Mouse (Mus musculus): ENCODE data around the gene E2f2.
A peak's percentile ranks its signal among the peaks of the same experiment; 100 is the strongest.

E2f2 gene

GRCm38 (mm10) chr4:136172011-136172541 is at the start of gene E2f2:
Gene E2f2, plus strand, starts transcription at chr4:136172394.
- peak; percentile 88 for DNase-seq (ENCODE audit: low read depth, low spot score)

- no peak for DNase-seq (ENCODE audit: low read depth, low spot score)
These were observed 48.9 kb upstream of the E2f2 start for GRCm38 (mm10) chr4:136123111-136123791.

GRCm38 (mm10) chr4:136123792-136124161 is 48.4 kb upstream of the E2f2 start:
- DNase-seq (ENCODE audit: low read depth, low spot score), result no peak

GRCm38 (mm10) chr4:136124581-136124980 is 47.6 kb upstream of the E2f2 start:
- DNase-seq (ENCODE audit: low read depth, low spot score), result no peak

GRCm38 (mm10) chr4:136125458-136125857 is 46.7 kb upstream of the E2f2 start:
- DNase-seq (ENCODE audit: low read depth, low spot score), result no peak

GRCm38 (mm10) chr4:136126019-136126418 is 46.2 kb upstream of the E2f2 start:
- DNase-seq (ENCODE audit: low read depth, low spot score), result no peak

GRCm38 (mm10) chr4:136127670-136128069 is 44.5 kb upstream of the E2f2 start:
- no peak for DNase-seq (ENCODE audit: low read depth, low spot score)

- peak; percentile 67 for DNase-seq (ENCODE audit: low read depth, low spot score)
These were observed 42.4 kb upstream of the E2f2 start for GRCm38 (mm10) chr4:136129842-136130241.

- DNase-seq (ENCODE audit: low read depth, low spot score), result no peak
These were observed 38.4 kb upstream of the E2f2 start for GRCm38 (mm10) chr4:136133801-136134200.

- peak; percentile 50 for DNase-seq (ENCODE audit: low read depth, low spot score)
These were observed 37.7 kb upstream of the E2f2 start for GRCm38 (mm10) chr4:136134418-136134977.

GRCm38 (mm10) chr4:136134978-136135873 is 37.0 kb upstream of the E2f2 start:
- no peak for DNase-seq (ENCODE audit: low read depth, low spot score)

- no peak for DNase-seq (ENCODE audit: low read depth, low spot score)
These were observed 36.1 kb upstream of the E2f2 start for GRCm38 (mm10) chr4:136135874-136136728.

GRCm38 (mm10) chr4:136139326-136140110 is 32.7 kb upstream of the E2f2 start:
- DNase-seq (ENCODE audit: low read depth, low spot score), result no peak

- peak; percentile 93 for DNase-seq (ENCODE audit: low read depth, low spot score)
These were observed 31.6 kb upstream of the E2f2 start for GRCm38 (mm10) chr4:136140327-136141250.

GRCm38 (mm10) chr4:136142267-136143192 is 29.7 kb upstream of the E2f2 start:
- no peak for DNase-seq (ENCODE audit: low read depth, low spot score)

GRCm38 (mm10) chr4:136143193-136143976 is 28.8 kb upstream of the E2f2 start, which contains the start of gene Id3:
Gene Id3, plus strand, starts transcription at chr4:136143497.
- DNase-seq (ENCODE audit: low read depth, low spot score), result peak; percentile 95

All from R1 (cell line).